Mouse (Mus musculus): ENCODE measurements around the gene Coq10a. TPM values are rescaled to one million over a fixed set of nuclear protein-coding genes. Genes with fewer than 3 reads are reported as not detected.

The Coq10a gene
- polyA plus RNA-seq, 1 experiment from 2014 or later = 9.1 TPM

GRCm38 (mm10) chr10:128401056-128401455 is 32.3 kb upstream of the Coq10a start, which contains the start of gene Slc39a5:
Gene Slc39a5, minus strand, starts transcription at chr10:128401229.
- Histone ChIP-seq H3K4me3 (no peak within 1 kb of the TSS), H3K27ac (no peak within 1 kb of the TSS), H3K27me3 (ENCODE audit: low read depth, poor library complexity, severe bottlenecking) (no peaks in the 10 kb centered on the region), H3K4me1 (peaks cover 24% of the 10 kb centered on the region), H3K9me3 (replicated peaks) (no peaks in the 10 kb centered on the region), H3K36me3 (peaks cover 44% of the 10 kb centered on the region)
- WGBS = 22% methylated on average over 2 of the region's 2 CpGs
- no peak for DNase-seq (ENCODE audit: low spot score)

DNA sequence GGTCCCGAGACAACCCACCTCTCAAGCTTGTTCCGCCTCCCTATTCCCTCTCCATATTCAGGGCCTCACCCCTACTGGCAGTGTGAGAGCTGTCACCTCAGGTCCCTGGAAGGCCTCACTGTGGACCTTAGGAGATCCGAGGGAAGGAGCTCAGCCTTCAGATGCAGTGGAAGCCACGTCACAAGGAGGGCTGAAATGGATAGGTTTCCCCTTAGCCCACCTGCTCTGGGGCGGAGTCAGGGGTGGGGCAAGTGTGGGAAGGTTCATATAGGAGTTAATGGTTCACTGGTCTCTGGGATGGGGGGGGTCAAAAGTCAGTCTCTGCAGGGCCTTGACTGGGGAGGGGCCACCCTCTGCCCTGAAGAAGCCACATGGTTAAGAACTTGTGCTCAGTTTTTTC is 31.5 kb upstream of the Coq10a start:
- peaks cover 44% of the 10 kb centered on the region for H3K36me3 ChIP-seq
- DNase-seq (ENCODE audit: low spot score) = no peak
- WGBS = 23% methylated on average over 5 of the region's 5 CpGs
- peaks cover 24% of the 10 kb centered on the region for H3K4me1 ChIP-seq
- H3K27ac ChIP-seq = no peak overlapping the region
- H3K27me3 ChIP-seq (ENCODE audit: low read depth, poor library complexity, severe bottlenecking) = no peaks in the 10 kb centered on the region
- no peaks in the 10 kb centered on the region for H3K9me3 ChIP-seq (replicated peaks)
- H3K4me3 ChIP-seq = no peak overlapping the region

- DNase-seq (ENCODE audit: low spot score) = no peak
- H3K36me3 ChIP-seq = peaks cover 65% of the 10 kb centered on the region
- H3K27me3 ChIP-seq (ENCODE audit: low read depth, poor library complexity, severe bottlenecking) = no peaks in the 10 kb centered on the region
- H3K4me1 ChIP-seq = peaks cover 38% of the 10 kb centered on the region
- 0 out of 2 replicates have a peak overlapping the region, but pooled peaks have one; percentile 18 for H3K4me3 ChIP-seq
- no peak overlapping the region for H3K27ac ChIP-seq
- H3K9me3 ChIP-seq (replicated peaks) = no peaks in the 10 kb centered on the region
- WGBS = 62% methylated on average over 7 of the region's 7 CpGs
Observed at GRCm38 (mm10) chr10:128397466-128397865, 28.7 kb upstream of the Coq10a start.

GRCm38 (mm10) chr10:128396716-128397264 is 28.0 kb upstream of the Coq10a start:
- 71% methylated on average over 10 of the region's 10 CpGs for WGBS
- no peak for DNase-seq (ENCODE audit: low spot score)
- Histone ChIP-seq H3K4me1 (peaks cover 38% of the 10 kb centered on the region), H3K4me3 (no peak overlapping the region), H3K27me3 (ENCODE audit: low read depth, poor library complexity, severe bottlenecking) (no peaks in the 10 kb centered on the region), H3K36me3 (peaks cover 71% of the 10 kb centered on the region), H3K9me3 (replicated peaks) (no peaks in the 10 kb centered on the region), H3K27ac (no peak overlapping the region)

DNA sequence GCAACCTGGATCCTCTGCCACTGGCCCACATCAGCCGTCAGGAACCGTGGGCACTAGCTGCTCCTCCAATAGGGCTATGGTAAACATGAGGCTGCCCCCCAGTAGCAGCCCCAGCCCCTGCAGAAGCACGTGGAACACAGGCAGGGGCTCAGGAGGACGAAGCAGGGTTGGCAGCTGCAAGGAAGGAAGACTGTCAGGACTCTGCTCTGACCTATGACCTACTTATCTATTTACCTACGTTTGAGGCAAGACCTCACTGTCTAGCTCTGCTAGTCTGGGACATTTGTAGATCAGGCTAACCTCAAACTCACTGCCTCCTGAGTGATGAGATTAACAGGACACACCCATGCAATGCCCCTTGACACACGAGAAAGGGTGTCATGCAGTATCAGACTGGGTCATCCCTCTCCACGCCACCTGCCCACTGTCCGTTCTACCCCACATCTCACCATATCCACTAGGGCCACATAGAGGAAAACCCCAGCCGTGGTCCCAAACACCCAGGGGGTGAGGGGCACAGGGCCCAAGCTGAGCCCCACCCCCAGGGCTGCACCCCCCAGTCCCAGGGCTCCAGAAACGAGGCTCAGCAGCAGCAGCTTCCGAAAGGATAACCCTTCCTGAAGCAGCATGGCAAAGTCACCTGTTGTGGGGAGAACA is 27.3 kb upstream of the Coq10a start:
- H3K4me3 ChIP-seq = no peak overlapping the region
- H3K27ac ChIP-seq = no peak overlapping the region
- 71% methylated on average over 11 of the region's 11 CpGs for WGBS
- no peaks in the 10 kb centered on the region for H3K27me3 ChIP-seq (ENCODE audit: low read depth, poor library complexity, severe bottlenecking)
- H3K36me3 ChIP-seq = peaks cover 71% of the 10 kb centered on the region
- DNase-seq (ENCODE audit: low spot score) = no peak
- H3K4me1 ChIP-seq = peaks cover 35% of the 10 kb centered on the region
- H3K9me3 ChIP-seq (replicated peaks) = no peaks in the 10 kb centered on the region

GRCm38 (mm10) chr10:128391850-128392249 is 23.1 kb upstream of the Coq10a start:
- WGBS = 89% methylated on average over 6 of the region's 6 CpGs
- H3K27ac ChIP-seq = no peak overlapping the region
- H3K27me3 ChIP-seq (ENCODE audit: low read depth, poor library complexity, severe bottlenecking) = no peaks in the 10 kb centered on the region
- H3K4me3 ChIP-seq = no peak overlapping the region
- peaks cover 18% of the 10 kb centered on the region for H3K4me1 ChIP-seq
- no peak for DNase-seq (ENCODE audit: low spot score)
- H3K9me3 ChIP-seq (replicated peaks) = no peaks in the 10 kb centered on the region
- H3K36me3 ChIP-seq = peaks cover 100% of the 10 kb centered on the region

- Histone ChIP-seq H3K4me3 (no peak overlapping the region), H3K4me1 (peaks cover 14% of the 10 kb centered on the region), H3K36me3 (peaks cover 100% of the 10 kb centered on the region), H3K9me3 (replicated peaks) (no peaks in the 10 kb centered on the region), H3K27me3 (ENCODE audit: low read depth, poor library complexity, severe bottlenecking) (no peaks in the 10 kb centered on the region), H3K27ac (no peak overlapping the region)
- DNase-seq (ENCODE audit: low spot score) = no peak
- 93% methylated on average over 12 of the region's 12 CpGs for WGBS
Observed at GRCm38 (mm10) chr10:128390366-128390765, 21.6 kb upstream of the Coq10a start.

GRCm38 (mm10) chr10:128389570-128389969 is 20.8 kb upstream of the Coq10a start:
- Histone ChIP-seq H3K27me3 (ENCODE audit: low read depth, poor library complexity, severe bottlenecking) (no peaks in the 10 kb centered on the region), H3K36me3 (peaks cover 100% of the 10 kb centered on the region), H3K4me1 (peaks cover 7% of the 10 kb centered on the region; the same call in 1 of the 2 replicates), H3K9me3 (replicated peaks) (no peaks in the 10 kb centered on the region), H3K27ac (no peak overlapping the region), H3K4me3 (no peak overlapping the region)
- no peak for DNase-seq (ENCODE audit: low spot score)
- 93% methylated on average over 6 of the region's 6 CpGs for WGBS

DNA sequence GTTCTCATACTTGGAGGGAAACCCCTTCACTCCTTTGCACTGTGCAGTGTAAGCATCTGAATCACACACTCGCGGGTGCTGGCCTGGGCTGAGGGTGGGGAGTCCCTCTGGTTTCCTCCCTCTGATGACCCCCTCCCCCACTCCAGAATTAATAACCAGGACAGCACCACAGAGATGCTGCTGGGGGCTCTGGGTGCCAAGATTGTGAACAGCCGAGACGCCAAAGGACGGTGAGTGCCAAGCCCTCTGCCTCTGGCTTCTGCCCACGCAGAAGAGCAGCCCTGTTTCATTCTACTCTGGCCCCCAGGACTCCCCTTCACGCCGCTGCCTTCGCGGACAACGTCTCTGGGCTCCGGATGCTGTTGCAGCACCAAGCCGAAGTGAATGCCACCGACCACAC is 20.1 kb upstream of the Coq10a start:
- H3K27me3 ChIP-seq (ENCODE audit: low read depth, poor library complexity, severe bottlenecking) = no peaks in the 10 kb centered on the region
- peaks cover 100% of the 10 kb centered on the region for H3K36me3 ChIP-seq
- H3K4me3 ChIP-seq = no peak overlapping the region
- H3K27ac ChIP-seq = no peak overlapping the region
- WGBS = 93% methylated on average over 14 of the region's 14 CpGs
- H3K4me1 ChIP-seq = peaks cover under 1% of the 10 kb centered on the region; the same call in 1 of the 2 replicates
- DNase-seq (ENCODE audit: low spot score) = no peak
- H3K9me3 ChIP-seq (replicated peaks) = no peaks in the 10 kb centered on the region

GRCm38 (mm10) chr10:128385902-128386301 is 17.1 kb upstream of the Coq10a start:
- no peaks in the 10 kb centered on the region for H3K9me3 ChIP-seq (replicated peaks)
- H3K4me1 ChIP-seq = no peaks in the 10 kb centered on the region
- 95% methylated on average over 7 of the region's 7 CpGs for WGBS
- DNase-seq (ENCODE audit: low spot score) = peak; percentile 31
- no peaks in the 10 kb centered on the region for H3K27me3 ChIP-seq (ENCODE audit: low read depth, poor library complexity, severe bottlenecking)
- H3K27ac ChIP-seq = no peak overlapping the region
- no peak overlapping the region for H3K4me3 ChIP-seq
- H3K36me3 ChIP-seq = peaks cover 100% of the 10 kb centered on the region

DNA sequence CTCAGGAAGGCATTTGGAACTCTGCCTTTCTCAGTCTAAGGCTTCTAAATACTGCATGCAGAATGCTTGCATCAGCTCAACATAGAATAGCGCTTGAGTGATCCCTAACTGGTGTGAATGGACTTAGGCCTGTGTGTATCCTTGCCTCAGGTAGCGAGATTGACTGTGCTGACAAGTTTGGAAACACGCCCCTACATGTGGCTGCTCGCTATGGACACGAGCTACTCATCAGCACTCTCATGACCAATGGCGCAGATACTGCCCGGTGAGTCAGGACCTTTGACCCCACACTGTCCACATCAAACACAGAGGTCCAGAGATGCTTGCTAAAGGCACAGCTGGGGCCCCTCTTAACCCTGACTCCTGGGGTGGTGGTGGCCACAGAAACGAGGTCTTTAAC is 13.7 kb upstream of the Coq10a start:
- DNase-seq (ENCODE audit: low spot score) = no peak
- Histone ChIP-seq H3K4me1 (peaks cover 20% of the 10 kb centered on the region), H3K36me3 (peaks cover 96% of the 10 kb centered on the region), H3K27ac (no peak overlapping the region), H3K4me3 (no peak overlapping the region), H3K27me3 (ENCODE audit: low read depth, poor library complexity, severe bottlenecking) (no peaks in the 10 kb centered on the region), H3K9me3 (replicated peaks) (no peaks in the 10 kb centered on the region)
- 85% methylated on average over 8 of the region's 8 CpGs for WGBS

DNA sequence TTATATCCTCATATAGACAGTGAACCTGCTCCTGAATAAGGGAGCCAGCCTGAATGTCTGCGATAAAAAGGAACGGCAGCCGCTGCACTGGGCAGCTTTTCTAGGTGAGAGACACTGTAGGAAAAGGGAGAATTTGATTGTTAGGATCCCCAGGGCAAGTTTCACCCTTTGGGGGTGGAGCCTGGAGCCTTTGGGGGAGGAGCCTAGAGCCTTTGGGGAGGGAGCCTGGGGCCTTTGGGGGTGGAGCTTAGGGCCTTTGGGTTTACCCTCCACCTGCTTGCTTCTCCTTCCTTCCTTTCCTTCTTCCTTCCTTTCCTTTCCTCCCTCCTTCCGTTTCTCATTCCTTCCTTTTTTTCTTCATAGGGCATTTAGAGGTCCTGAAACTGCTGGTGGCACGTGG is 11.8 kb upstream of the Coq10a start:
- Histone ChIP-seq H3K27ac (no peak overlapping the region), H3K9me3 (replicated peaks) (no peaks in the 10 kb centered on the region), H3K4me1 (peaks cover 27% of the 10 kb centered on the region), H3K27me3 (ENCODE audit: low read depth, poor library complexity, severe bottlenecking) (no peaks in the 10 kb centered on the region), H3K36me3 (peaks cover 84% of the 10 kb centered on the region), H3K4me3 (no peak overlapping the region)
- no peak for DNase-seq (ENCODE audit: low spot score)
- 88% methylated on average over 5 of the region's 5 CpGs for WGBS

DNA sequence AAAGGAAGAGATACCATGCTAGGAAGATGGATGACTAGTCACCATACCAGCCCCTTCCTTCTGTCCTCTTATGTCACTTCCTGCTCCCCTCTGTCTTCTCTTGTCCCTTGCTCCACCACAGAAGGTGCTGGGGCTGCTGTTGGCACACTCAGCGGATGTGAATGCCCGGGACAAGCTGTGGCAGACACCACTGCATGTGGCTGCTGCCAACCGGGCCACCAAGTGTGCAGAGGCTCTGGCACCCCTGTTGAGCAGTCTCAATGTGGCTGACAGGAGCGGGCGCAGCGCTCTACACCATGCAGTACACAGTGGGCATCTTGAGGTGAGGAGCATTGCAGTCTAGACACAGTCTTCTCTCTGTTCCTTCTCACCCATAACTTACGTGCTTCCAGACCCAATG is 10.5 kb upstream of the Coq10a start:
- peak overlapping the region; percentile 6; the same call in 1 of the 2 replicates for H3K4me3 ChIP-seq
- WGBS = 95% methylated on average over 7 of the region's 7 CpGs

More for the DNA sequence above, 10.5 kb upstream of the Coq10a start:
- H3K27me3 ChIP-seq (ENCODE audit: low read depth, poor library complexity, severe bottlenecking) = no peaks in the 10 kb centered on the region
- DNase-seq (ENCODE audit: low spot score) = no peak
- H3K36me3 ChIP-seq = peaks cover 71% of the 10 kb centered on the region
- no peak overlapping the region for H3K27ac ChIP-seq
- H3K9me3 ChIP-seq (replicated peaks) = no peaks in the 10 kb centered on the region
- H3K4me1 ChIP-seq = peaks cover 27% of the 10 kb centered on the region

Measured in limb, embryonic 10.5 days (tissue).